Mouse (Mus musculus): ENCODE results near the gene Gm49337. TPM values are rescaled to one million over a fixed set of nuclear protein-coding genes. Genes with fewer than 3 reads are reported as not detected.

Gene Gm49337
- polyA plus RNA-seq, 1 experiment from 2014 or later = not detected

GRCm38 (mm10) chr4:116150862-116151221 lies 22.3 kb upstream of the Gm49337 start:
- ATAC-seq (replicated peaks; ENCODE audit: insufficient number of reproducible peaks, low FRiP score, low TSS enrichment, low read depth) (peak; percentile 40), DNase-seq (ENCODE audit: low spot score) (no peak)
- H3K9ac ChIP-seq (replicated peaks; ENCODE audit: low read length) = peak overlapping the region; percentile 97
- WGBS = 22% methylated on average over 4 of the region's 4 CpGs
- H3K27me3 ChIP-seq (ENCODE audit: control insufficient read depth, insufficient read depth, low read length) = no peaks in the 10 kb centered on the region
- 0 out of 2 replicates have a peak overlapping the region, but pooled peaks have one; percentile 85 for H3K27ac ChIP-seq (replicated peaks; ENCODE audit: low read depth, low read length)
- peaks cover 2% of the 10 kb centered on the region; the same call in 1 of the 2 replicates for H3K4me1 ChIP-seq (ENCODE audit: control insufficient read depth, insufficient read depth, low read length)
- H3K36me3 ChIP-seq (replicated peaks; ENCODE audit: control insufficient read depth, insufficient read depth, low read depth, low read length) = peaks cover 4% of the 10 kb centered on the region
- peak overlapping the region; percentile 68 for H3K4me3 ChIP-seq (ENCODE audit: low read depth, low read length)
- H3K9me3 ChIP-seq (replicated peaks; ENCODE audit: control insufficient read depth, low read length) = no peaks in the 10 kb centered on the region
- peak overlapping the region; percentile 72 for H3K4me2 ChIP-seq (ENCODE audit: low read depth, low read length)

DNA sequence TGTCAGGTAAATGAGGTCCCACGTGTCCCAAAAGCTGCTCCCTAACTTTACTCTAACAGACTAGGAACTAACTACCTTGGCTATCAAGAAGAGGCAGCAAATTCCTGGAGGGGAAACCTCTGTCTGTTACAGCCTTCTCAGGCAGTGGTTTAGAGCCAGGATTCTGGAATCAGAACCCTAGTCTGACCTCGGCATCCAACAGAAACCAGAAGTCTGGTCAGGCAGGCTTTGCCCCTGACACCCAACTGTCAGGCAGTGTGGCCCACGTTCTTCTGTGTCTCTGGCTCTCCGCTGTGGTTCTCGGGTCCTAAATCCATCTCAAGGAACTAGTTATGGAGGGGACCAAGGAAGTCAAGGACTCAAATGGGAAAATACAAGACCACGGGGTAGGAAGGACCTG lies 21.9 kb upstream of the Gm49337 start, which contains the start of gene Lurap1:
TSS of gene Lurap1 (minus strand) at position 101 of the 400 bp plus-strand sequence.
- WGBS = 78% methylated on average over 6 of the region's 6 CpGs
- ATAC-seq (replicated peaks; ENCODE audit: insufficient number of reproducible peaks, low FRiP score, low TSS enrichment, low read depth) = no peak

DNA sequence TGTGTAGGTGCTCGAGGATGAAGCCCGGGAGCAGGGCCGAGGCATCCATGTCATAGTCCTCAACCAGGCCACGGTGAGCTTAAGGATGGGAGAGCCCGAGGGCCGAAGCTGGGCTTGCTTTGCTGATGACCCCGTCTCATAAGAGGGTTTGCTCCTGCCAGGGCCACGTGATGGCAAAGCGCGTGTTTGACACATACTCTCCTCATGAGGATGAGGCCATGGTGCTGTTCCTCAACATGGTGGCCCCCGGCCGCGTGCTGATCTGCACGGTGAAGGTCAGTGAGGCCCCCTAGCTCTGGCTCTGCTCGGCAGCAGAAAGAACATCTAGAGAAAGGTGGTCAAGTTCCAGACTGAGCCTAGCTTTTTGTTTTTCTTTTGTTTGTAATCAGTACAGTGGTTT lies 20.5 kb upstream of the Gm49337 start:
- Histone ChIP-seq H3K4me2 (ENCODE audit: low read depth, low read length) (no peak overlapping the region), H3K27ac (replicated peaks; ENCODE audit: low read depth, low read length) (no peak overlapping the region), H3K27me3 (ENCODE audit: control insufficient read depth, insufficient read depth, low read length) (no peaks in the 10 kb centered on the region), H3K36me3 (replicated peaks; ENCODE audit: control insufficient read depth, insufficient read depth, low read depth, low read length) (peaks cover 9% of the 10 kb centered on the region), H3K4me1 (ENCODE audit: control insufficient read depth, insufficient read depth, low read length) (peaks cover 2% of the 10 kb centered on the region; the same call in 1 of the 2 replicates), H3K9me3 (replicated peaks; ENCODE audit: control insufficient read depth, low read length) (no peaks in the 10 kb centered on the region), H3K9ac (replicated peaks; ENCODE audit: low read length) (no peak overlapping the region), H3K4me3 (ENCODE audit: low read depth, low read length) (no peak overlapping the region)
- WGBS = 93% methylated on average over 15 of the region's 15 CpGs
- ATAC-seq (replicated peaks; ENCODE audit: insufficient number of reproducible peaks, low FRiP score, low TSS enrichment, low read depth) (no peak), DNase-seq (ENCODE audit: low spot score) (no peak)

More for the DNA sequence above, 21.9 kb upstream of the Gm49337 start, which contains the start of gene Lurap1:
- peak within 1 kb of the TSS; percentile 72 for H3K4me2 ChIP-seq (ENCODE audit: low read depth, low read length)
- H3K36me3 ChIP-seq (replicated peaks; ENCODE audit: control insufficient read depth, insufficient read depth, low read depth, low read length) = peaks cover 7% of the 10 kb centered on the region
- H3K9me3 ChIP-seq (replicated peaks; ENCODE audit: control insufficient read depth, low read length) = no peaks in the 10 kb centered on the region
- peak within 1 kb of the TSS; percentile 68 for H3K4me3 ChIP-seq (ENCODE audit: low read depth, low read length)
- DNase-seq (ENCODE audit: low spot score) = no peak
- peaks cover 2% of the 10 kb centered on the region; the same call in 1 of the 2 replicates for H3K4me1 ChIP-seq (ENCODE audit: control insufficient read depth, insufficient read depth, low read length)
- peak within 1 kb of the TSS; percentile 85; the same call in 1 of the 2 replicates for H3K27ac ChIP-seq (replicated peaks; ENCODE audit: low read depth, low read length)
- H3K27me3 ChIP-seq (ENCODE audit: control insufficient read depth, insufficient read depth, low read length) = no peaks in the 10 kb centered on the region
- peak within 1 kb of the TSS; percentile 97 for H3K9ac ChIP-seq (replicated peaks; ENCODE audit: low read length)

DNA sequence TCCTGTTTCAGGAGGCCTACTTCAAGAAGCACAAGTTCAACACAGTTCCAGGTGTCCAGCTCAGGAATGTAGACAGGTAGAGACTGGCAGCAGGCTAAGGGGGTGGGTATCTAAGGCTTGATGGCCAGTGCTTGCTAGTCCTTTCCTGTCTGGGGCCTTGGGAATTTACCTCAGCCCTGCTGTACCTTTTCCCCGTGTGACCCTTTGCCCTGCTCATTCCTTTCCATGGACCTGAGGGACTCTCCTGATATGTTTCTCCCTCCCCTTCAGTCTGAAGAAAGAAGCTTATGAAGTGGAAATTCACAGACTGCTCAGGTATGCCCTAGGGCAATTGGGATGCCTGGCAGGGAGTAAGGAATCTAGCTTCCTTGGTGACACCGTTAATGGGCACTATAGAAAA lies 15.3 kb upstream of the Gm49337 start:
- no peak overlapping the region for H3K4me3 ChIP-seq (ENCODE audit: low read depth, low read length)
- no peak overlapping the region for H3K27ac ChIP-seq (replicated peaks; ENCODE audit: low read depth, low read length)
- no peak overlapping the region for H3K9ac ChIP-seq (replicated peaks; ENCODE audit: low read length)
- no peaks in the 10 kb centered on the region for H3K27me3 ChIP-seq (ENCODE audit: control insufficient read depth, insufficient read depth, low read length)
- WGBS = 87% methylated on average over 2 of the region's 2 CpGs
- H3K9me3 ChIP-seq (replicated peaks; ENCODE audit: control insufficient read depth, low read length) = no peaks in the 10 kb centered on the region
- no peak for DNase-seq (ENCODE audit: low spot score)
- peaks cover 14% of the 10 kb centered on the region for H3K36me3 ChIP-seq (replicated peaks; ENCODE audit: control insufficient read depth, insufficient read depth, low read depth, low read length)
- no peak for ATAC-seq (replicated peaks; ENCODE audit: insufficient number of reproducible peaks, low FRiP score, low TSS enrichment, low read depth)
- H3K4me2 ChIP-seq (ENCODE audit: low read depth, low read length) = no peak overlapping the region
- H3K4me1 ChIP-seq (ENCODE audit: control insufficient read depth, insufficient read depth, low read length) = no peaks in the 10 kb centered on the region

- Histone ChIP-seq H3K9me3 (replicated peaks; ENCODE audit: control insufficient read depth, low read length) (no peaks in the 10 kb centered on the region), H3K4me3 (ENCODE audit: low read depth, low read length) (no peak overlapping the region), H3K36me3 (replicated peaks; ENCODE audit: control insufficient read depth, insufficient read depth, low read depth, low read length) (peaks cover 10% of the 10 kb centered on the region), H3K27ac (replicated peaks; ENCODE audit: low read depth, low read length) (no peak overlapping the region), H3K4me1 (ENCODE audit: control insufficient read depth, insufficient read depth, low read length) (no peaks in the 10 kb centered on the region), H3K9ac (replicated peaks; ENCODE audit: low read length) (no peak overlapping the region), H3K27me3 (ENCODE audit: control insufficient read depth, insufficient read depth, low read length) (no peaks in the 10 kb centered on the region), H3K4me2 (ENCODE audit: low read depth, low read length) (no peak overlapping the region)
- DNase-seq (ENCODE audit: low spot score) (peak; percentile 48), ATAC-seq (replicated peaks; ENCODE audit: insufficient number of reproducible peaks, low FRiP score, low TSS enrichment, low read depth) (no peak)
- 79% methylated on average over 3 of the region's 3 CpGs for WGBS
These were observed 13.3 kb upstream of the Gm49337 start for GRCm38 (mm10) chr4:116159912-116160311.

- ATAC-seq (replicated peaks; ENCODE audit: insufficient number of reproducible peaks, low FRiP score, low TSS enrichment, low read depth) (no peak), DNase-seq (ENCODE audit: low spot score) (no peak)
- Histone ChIP-seq H3K27me3 (ENCODE audit: control insufficient read depth, insufficient read depth, low read length) (no peaks in the 10 kb centered on the region), H3K4me3 (ENCODE audit: low read depth, low read length) (no peak overlapping the region), H3K9ac (replicated peaks; ENCODE audit: low read length) (no peak overlapping the region), H3K9me3 (replicated peaks; ENCODE audit: control insufficient read depth, low read length) (no peaks in the 10 kb centered on the region), H3K27ac (replicated peaks; ENCODE audit: low read depth, low read length) (no peak overlapping the region), H3K4me2 (ENCODE audit: low read depth, low read length) (no peak overlapping the region), H3K36me3 (replicated peaks; ENCODE audit: control insufficient read depth, insufficient read depth, low read depth, low read length) (peaks cover 10% of the 10 kb centered on the region), H3K4me1 (ENCODE audit: control insufficient read depth, insufficient read depth, low read length) (no peaks in the 10 kb centered on the region)
- 77% methylated on average over 3 of the region's 3 CpGs for WGBS
These were observed 12.4 kb upstream of the Gm49337 start for GRCm38 (mm10) chr4:116160769-116161168.

- no peak overlapping the region for H3K27ac ChIP-seq (replicated peaks; ENCODE audit: low read depth, low read length)
- H3K36me3 ChIP-seq (replicated peaks; ENCODE audit: control insufficient read depth, insufficient read depth, low read depth, low read length) = peaks cover 6% of the 10 kb centered on the region
- H3K4me1 ChIP-seq (ENCODE audit: control insufficient read depth, insufficient read depth, low read length) = no peaks in the 10 kb centered on the region
- WGBS = 77% methylated on average over 4 of the region's 4 CpGs
- ATAC-seq (replicated peaks; ENCODE audit: insufficient number of reproducible peaks, low FRiP score, low TSS enrichment, low read depth) (no peak), DNase-seq (ENCODE audit: low spot score) (no peak)
- H3K9ac ChIP-seq (replicated peaks; ENCODE audit: low read length) = no peak overlapping the region
- H3K4me2 ChIP-seq (ENCODE audit: low read depth, low read length) = no peak overlapping the region
- H3K27me3 ChIP-seq (ENCODE audit: control insufficient read depth, insufficient read depth, low read length) = no peaks in the 10 kb centered on the region
- no peaks in the 10 kb centered on the region for H3K9me3 ChIP-seq (replicated peaks; ENCODE audit: control insufficient read depth, low read length)
- H3K4me3 ChIP-seq (ENCODE audit: low read depth, low read length) = no peak overlapping the region
These were observed 11.0 kb upstream of the Gm49337 start for GRCm38 (mm10) chr4:116162142-116162541.

- WGBS = 83% methylated on average over 2 of the region's 2 CpGs
- Histone ChIP-seq H3K4me2 (ENCODE audit: low read depth, low read length) (no peak overlapping the region), H3K9ac (replicated peaks; ENCODE audit: low read length) (no peak overlapping the region), H3K27ac (replicated peaks; ENCODE audit: low read depth, low read length) (no peak overlapping the region), H3K36me3 (replicated peaks; ENCODE audit: control insufficient read depth, insufficient read depth, low read depth, low read length) (no peaks in the 10 kb centered on the region), H3K4me3 (ENCODE audit: low read depth, low read length) (no peak overlapping the region), H3K27me3 (ENCODE audit: control insufficient read depth, insufficient read depth, low read length) (no peaks in the 10 kb centered on the region), H3K9me3 (replicated peaks; ENCODE audit: control insufficient read depth, low read length) (no peaks in the 10 kb centered on the region), H3K4me1 (ENCODE audit: control insufficient read depth, insufficient read depth, low read length) (no peaks in the 10 kb centered on the region)
- ATAC-seq (replicated peaks; ENCODE audit: insufficient number of reproducible peaks, low FRiP score, low TSS enrichment, low read depth) (no peak), DNase-seq (ENCODE audit: low spot score) (no peak)
These were observed 8.2 kb upstream of the Gm49337 start for GRCm38 (mm10) chr4:116164759-116165554.

Measured in embryonic facial prominence, embryonic 11.5 days (tissue).